Mouse (Mus musculus) cerebellum, adult 2 months (tissue): ENCODE measurements around the gene Tnfaip1.

ENCODE experiments used
- CTCF ChIP-seq: fragments of 200-500 bp; IDR thresholded peaks from 2 replicates; pipeline ENCODE4 v1.5.1; 2011; ENCODE audit warnings: low read depth, mild to moderate bottlenecking, control low read depth, low read length, moderate library complexity, borderline replicate concordance; ENCODE audit not compliant: insufficient read depth
- POLR2A ChIP-seq: fragments of 200-500 bp; IDR thresholded peaks from 2 replicates; pipeline ENCODE4 v1.6.1; 2011; ENCODE audit warnings: low read length, control low read depth, borderline replicate concordance; ENCODE audit not compliant: insufficient read depth

DNA sequence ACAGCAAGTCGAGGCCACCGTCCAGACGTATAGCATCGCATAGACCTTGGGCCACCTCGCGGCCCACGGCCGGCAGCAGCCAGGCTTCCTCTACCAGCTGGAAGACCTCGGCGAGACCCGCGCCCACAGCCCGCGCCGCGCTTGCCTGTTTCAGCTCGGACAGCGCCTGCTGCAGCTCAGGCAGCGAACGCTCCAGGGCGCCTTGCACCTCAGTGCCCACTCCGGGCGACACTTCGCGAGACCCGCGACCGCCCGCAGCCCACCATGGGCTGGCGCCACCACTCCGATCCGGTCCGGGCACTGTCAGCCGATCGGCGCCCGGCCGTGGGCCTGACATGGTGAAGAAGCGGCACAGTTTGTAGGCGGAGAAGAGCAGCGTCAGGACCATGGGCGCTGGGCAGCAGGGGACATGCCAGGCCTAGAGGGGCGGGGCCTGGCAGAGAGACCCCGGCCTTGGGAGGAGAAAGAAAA lies 39.0 kb downstream of the Tnfaip1 start:
- TF ChIP-seq POLR2A (no peak), CTCF (no peak)
